Mouse (Mus musculus) layer of hippocampus, adult 18-20 months (tissue): ENCODE results near the gene Tpmt. TPM values are rescaled to one million over a fixed set of nuclear protein-coding genes. Genes with fewer than 3 reads are reported as not detected.

Experiments
- DNase-seq, 2 experiments: peaks; one replicate each; pipeline ENCODE4 v3.0.0; 2022; ENCODE audit warnings: low spot score in 2 of 2
- long read RNA-seq: library from polyadenylated mRNA; stranded (forward); transcript quantifications from one replicate; pipeline ENCODE4 v2.0.0, GENCODE M21; 2021
- total RNA-seq, 2 experiments: library from RNA; stranded (reverse); gene quantifications; 2 replicates each; pipeline ENCODE4 v1.2.3; 2021

The Tpmt gene
- 10 to 100 TPM; 11.7 to 12.3 TPM for total RNA-seq
- long read RNA-seq, partial matches to known transcripts: 0 of 14 reads
- long read RNA-seq, other reads (novel, unspliced or antisense): 11 of 14 reads

GRCm38 (mm10) chr13:47044617-47044947 lies at the start of gene Tpmt:
Gene Tpmt, minus strand, starts transcription at chr13:47044737.
- DNase-seq: no peak

- DNase-seq: no peak
Measured at GRCm38 (mm10) chr13:47093791-47094190, 49.3 kb upstream of the Tpmt start.

- no peak for DNase-seq
Measured at GRCm38 (mm10) chr13:47089271-47089670, 44.7 kb upstream of the Tpmt start.

- DNase-seq: no peak
Measured at GRCm38 (mm10) chr13:47088433-47088832, 43.9 kb upstream of the Tpmt start.

GRCm38 (mm10) chr13:47080905-47081505 lies 36.5 kb upstream of the Tpmt start:
- DNase-seq: no peak

- DNase-seq: no peak
Measured at GRCm38 (mm10) chr13:47078799-47079198, 34.3 kb upstream of the Tpmt start.

GRCm38 (mm10) chr13:47077367-47077766 lies 32.8 kb upstream of the Tpmt start:
- DNase-seq: no peak

GRCm38 (mm10) chr13:47076156-47076555 lies 31.6 kb upstream of the Tpmt start:
- DNase-seq: no peak

- no peak for DNase-seq
Measured at GRCm38 (mm10) chr13:47072484-47072883, 27.9 kb upstream of the Tpmt start.

GRCm38 (mm10) chr13:47071871-47072270 lies 27.3 kb upstream of the Tpmt start:
- DNase-seq: no peak

- DNase-seq: no peak
Measured at GRCm38 (mm10) chr13:47070329-47071080, 26.0 kb upstream of the Tpmt start.

GRCm38 (mm10) chr13:47067001-47067400 lies 22.5 kb upstream of the Tpmt start:
- no peak for DNase-seq

GRCm38 (mm10) chr13:47066516-47066915 lies 22.0 kb upstream of the Tpmt start:
- DNase-seq: no peak

GRCm38 (mm10) chr13:47063985-47064760 lies 19.6 kb upstream of the Tpmt start:
- no peak for DNase-seq

- no peak for DNase-seq
Measured at GRCm38 (mm10) chr13:47062756-47063155, 18.2 kb upstream of the Tpmt start.

GRCm38 (mm10) chr13:47056781-47057180 lies 12.2 kb upstream of the Tpmt start:
- no peak for DNase-seq

GRCm38 (mm10) chr13:47056126-47056525 lies 11.6 kb upstream of the Tpmt start:
- peak; percentile 23 to 55 for DNase-seq

- DNase-seq: no peak
Measured at GRCm38 (mm10) chr13:47053971-47054370, 9.4 kb upstream of the Tpmt start.

GRCm38 (mm10) chr13:47050009-47050408 lies 5.5 kb upstream of the Tpmt start:
- DNase-seq: no peak

GRCm38 (mm10) chr13:47047996-47048395 lies 3.5 kb upstream of the Tpmt start:
- DNase-seq: no peak

GRCm38 (mm10) chr13:47043833-47044616 lies 512 bp downstream of the Tpmt start:
- no peak for DNase-seq
